Mouse (Mus musculus) c-Kit-positive CD71-positive TER-119-positive erythroid progenitor cells, embryonic 14.5 days (primary cell): Measurements from ENCODE around the gene Arfgap2.

ENCODE experiments used
- DNase-seq: peaks from one replicate; pipeline ENCODE4 v3.0.0-alpha.2; 2013; ENCODE audit warnings: low spot score

Arfgap2 gene

GRCm38 (mm10) chr2:91264711-91265681 lies at the start of gene Arfgap2:
TSS of gene Arfgap2 (plus strand) at chr2:91264974.
- DNase-seq: peak; percentile 96

GRCm38 (mm10) chr2:91217032-91217431 lies 47.7 kb upstream of the Arfgap2 start:
- DNase-seq: no peak

DNA sequence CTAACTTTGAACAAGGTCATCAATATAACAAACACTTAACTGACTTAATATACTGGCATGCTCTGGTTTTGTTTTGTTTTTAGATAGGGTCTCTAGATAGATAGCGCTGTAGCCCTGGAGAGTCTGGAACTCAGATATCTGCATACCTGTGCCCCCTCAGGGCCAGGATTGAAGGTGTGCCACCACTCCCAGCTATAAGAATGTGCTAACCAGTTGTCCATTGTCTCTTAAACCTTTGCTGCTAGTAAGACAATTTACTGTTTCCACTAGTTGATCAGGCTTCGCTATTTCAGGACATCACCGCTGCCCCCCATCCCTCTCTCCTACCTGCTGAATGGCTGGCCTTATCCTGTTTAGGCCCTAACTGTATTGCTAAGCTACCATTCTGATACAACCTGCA lies 44.3 kb upstream of the Arfgap2 start:
- no peak for DNase-seq

- no peak for DNase-seq
Measured at GRCm38 (mm10) chr2:91223614-91224013, 41.2 kb upstream of the Arfgap2 start.

DNA sequence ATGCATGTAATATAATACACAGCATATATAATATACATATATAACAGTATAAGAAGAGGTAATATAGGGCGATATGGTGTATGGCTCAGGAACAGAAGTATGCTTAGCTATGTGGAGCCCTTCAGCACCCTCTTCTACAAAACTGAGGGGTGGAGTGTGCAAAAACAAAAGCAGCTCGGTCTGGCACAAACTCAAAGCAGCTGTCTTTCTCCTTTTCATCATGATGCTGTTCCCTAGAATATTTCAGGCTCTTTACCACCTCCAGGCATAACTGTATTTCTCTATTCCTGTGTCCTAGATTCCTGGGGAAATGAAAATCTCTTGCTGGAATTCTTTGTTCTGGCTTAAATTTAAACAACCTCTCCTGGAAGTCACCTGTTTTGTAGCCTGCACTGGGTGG lies 35.0 kb upstream of the Arfgap2 start:
- DNase-seq: no peak

- peak; percentile 94 for DNase-seq
Measured at GRCm38 (mm10) chr2:91236601-91237510, 27.9 kb upstream of the Arfgap2 start, which contains the start of gene Ddb2. TSS of gene Ddb2 (minus strand) at chr2:91236982.

- peak; percentile 26 for DNase-seq
Measured at GRCm38 (mm10) chr2:91237511-91238080, 27.2 kb upstream of the Arfgap2 start.

- no peak for DNase-seq
Measured at GRCm38 (mm10) chr2:91242547-91242946, 22.2 kb upstream of the Arfgap2 start.

GRCm38 (mm10) chr2:91243416-91243815 lies 21.4 kb upstream of the Arfgap2 start:
- DNase-seq: no peak

DNA sequence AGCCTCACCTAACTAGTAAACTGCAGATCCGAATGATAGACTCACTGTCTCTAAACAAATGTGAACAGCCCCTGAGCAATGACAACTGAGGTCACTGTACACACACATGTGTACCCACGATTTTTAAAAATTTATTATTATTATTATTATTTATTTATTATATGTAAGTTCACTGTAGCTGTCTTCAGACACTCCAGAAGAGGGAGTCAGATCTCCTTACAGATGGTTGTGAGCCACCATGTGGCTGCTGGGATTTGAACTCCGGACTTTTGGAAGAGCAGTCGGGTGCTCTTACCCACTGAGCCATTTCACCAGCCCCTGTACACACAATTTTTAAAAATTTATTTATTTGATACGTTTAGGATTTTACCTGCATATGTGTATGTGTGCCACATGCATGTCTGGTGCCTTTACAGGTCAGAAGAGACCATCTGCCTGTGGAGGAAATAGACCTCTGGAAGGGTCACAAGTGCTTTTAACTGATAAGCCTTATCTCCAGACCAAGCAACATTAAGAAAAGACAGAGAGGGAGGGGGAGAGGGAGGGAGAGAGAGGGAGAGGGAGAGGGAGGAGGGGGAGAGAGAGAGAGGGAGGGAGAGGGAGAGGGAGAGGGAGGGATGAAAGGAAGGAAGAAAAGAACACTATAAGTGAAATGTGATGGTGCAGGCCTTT lies 20.1 kb upstream of the Arfgap2 start:
- peak; percentile 66 for DNase-seq

DNA sequence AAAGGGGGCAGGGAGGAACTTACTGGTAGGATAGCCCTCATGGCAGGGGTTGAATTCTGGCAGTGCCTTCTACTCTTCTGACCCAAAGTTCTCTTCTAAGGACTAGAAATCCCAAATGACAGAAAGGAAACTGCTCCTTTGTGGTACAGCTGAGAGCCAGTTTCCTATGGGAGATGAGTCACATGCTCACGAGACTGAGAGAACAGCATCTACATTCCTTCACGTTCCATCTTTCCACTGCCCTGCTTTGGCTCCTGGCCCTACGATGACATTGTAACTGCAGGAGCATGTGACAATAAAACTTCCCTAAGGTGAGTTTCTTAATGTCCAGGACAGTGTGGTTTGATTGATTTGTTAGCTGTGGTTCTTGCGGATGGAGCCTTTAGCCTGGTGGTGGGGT lies 16.4 kb upstream of the Arfgap2 start:
- DNase-seq: no peak

DNA sequence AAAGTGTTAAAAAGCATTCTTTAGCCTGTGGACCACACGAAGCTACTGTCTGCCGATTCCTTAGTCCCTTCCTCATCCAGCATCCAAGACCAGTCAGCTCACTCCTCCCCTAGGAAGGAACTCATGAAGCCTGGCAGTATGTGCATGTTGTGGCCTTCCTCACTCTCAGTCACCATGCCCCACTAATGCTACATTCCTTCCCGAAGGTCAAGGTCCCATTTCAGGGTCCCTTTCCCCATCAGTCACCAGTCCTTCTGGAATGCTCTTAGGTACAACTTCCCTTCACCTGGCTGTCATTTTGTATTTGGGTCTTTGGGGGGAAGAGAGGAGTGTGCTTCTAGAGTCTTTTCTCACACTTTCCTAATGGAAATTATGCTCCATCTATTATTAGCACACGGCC lies 12.8 kb upstream of the Arfgap2 start:
- DNase-seq: no peak

DNA sequence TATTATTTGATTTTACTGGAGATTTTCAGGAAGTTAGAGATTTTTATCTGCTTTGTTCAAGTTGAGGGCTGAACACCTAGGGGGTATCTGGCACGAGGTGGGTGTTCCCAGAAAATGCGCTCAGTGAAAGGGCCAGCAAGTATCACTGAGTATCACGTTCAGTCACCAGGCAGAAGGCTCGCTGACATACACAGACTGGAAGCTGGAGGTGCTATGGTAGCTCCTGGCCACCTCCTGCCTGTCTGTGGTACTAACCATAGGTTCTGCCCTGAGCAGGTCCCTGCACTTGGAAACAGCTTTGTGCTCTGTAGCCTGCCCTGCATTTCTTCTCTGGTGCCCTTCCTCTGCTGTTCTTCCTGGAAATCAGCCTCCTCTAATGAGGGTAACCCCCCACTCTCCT lies 12.3 kb upstream of the Arfgap2 start:
- no peak for DNase-seq

DNA sequence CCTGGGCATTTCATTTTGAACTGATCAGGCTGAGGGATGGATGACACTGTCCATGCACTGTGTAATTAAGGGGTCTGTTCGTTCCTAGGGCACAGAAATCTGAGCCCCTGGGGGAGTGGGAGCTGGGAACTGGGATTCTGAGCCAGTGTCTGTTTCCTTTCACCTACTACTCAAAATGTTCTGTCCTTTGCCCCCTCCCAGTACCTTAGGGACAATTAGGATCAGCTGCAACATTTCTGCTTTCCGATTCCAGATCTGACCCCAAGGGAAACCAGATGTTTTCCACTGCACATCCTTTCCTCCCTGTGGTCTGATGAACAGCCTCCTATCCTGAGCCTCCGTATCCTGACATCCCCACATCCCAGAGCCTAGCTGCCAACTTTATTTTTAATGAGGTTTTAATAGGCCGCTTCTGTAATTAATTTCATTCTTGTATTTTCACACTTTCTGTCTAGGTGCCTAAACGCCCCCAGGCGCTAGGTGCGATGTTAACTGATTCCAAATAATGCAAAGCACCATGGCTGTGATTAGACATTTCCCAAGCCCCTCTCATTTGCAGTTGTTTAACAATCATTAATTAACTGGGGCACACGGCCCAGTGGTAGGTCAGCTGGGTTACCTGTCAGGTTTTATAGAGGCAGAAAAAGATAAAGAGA lies 9.9 kb upstream of the Arfgap2 start:
- DNase-seq: no peak

DNA sequence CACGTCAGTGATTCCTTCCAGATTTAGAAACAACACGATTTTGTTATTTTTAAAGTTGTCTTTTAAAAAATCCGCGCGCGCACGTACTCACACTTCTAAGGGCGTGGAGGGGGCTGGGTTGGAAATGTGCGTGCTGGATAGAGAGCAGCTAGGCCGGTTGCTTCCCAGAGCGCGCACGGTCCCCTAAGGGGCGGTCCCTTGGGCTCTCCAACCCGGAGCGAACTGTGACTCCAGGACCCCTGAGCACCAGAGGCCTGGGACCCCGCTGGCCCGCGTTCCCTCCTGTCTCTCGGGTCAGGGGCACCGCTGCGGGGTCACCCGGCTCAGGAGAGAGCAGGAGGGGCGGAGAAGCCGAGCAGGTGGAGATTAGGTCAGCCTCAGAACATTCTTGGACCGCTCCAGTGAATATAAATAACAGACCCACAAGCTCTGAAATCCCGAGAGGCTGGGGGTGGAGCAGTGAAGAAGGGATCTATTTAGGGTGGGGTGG lies 9.1 kb upstream of the Arfgap2 start, which contains the start of gene Pacsin3:
Gene Pacsin3 (plus strand): TSS at position 294 of the 490 bp plus-strand sequence.
- no peak for DNase-seq

DNA sequence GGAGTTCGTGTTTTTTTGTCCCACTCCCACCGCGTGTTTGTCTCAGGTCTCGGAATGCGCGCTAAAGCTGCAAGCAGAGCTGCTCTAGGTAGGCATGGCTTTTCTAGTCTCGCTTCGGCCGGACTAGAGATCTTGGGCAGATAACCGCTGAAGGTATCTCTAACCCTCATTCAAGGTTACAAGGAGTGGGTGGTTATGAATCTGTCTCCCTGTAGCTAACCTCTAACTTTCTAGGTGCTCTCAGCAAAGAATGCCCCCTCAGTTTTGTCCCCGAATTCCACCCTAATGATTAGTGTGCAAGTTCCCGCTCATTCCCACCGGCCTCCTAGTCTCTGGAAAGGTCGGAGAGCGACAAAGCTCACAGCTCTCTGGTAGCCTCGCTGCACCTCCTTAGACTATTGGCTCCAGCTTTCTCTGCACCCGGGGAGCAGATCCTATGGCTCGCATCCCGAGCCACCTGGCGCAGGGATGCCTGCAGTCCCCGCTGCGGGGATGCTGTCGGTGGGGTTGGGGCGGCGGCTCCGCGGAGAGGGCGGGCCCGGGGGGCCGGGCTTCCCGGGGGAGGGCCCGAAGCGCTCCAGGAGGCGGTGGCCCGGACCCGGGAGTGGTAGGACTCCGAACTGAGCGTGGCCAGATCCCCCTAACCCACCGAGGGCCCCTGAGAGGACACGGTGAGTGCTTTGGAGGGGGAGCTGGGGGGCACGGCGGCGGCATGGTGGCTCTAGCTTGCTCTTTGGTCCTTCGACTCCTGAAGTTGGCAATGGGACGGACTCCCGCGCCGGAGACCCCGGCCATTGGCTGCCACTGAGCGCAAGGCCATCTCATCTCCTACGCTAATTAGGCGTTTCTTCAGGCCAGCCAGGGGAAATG lies 8.3 kb upstream of the Arfgap2 start:
- no peak for DNase-seq

- DNase-seq: no peak
Measured at GRCm38 (mm10) chr2:91257126-91257980, 7.4 kb upstream of the Arfgap2 start.

GRCm38 (mm10) chr2:91258054-91258453 lies 6.7 kb upstream of the Arfgap2 start:
- DNase-seq: no peak

- DNase-seq: no peak
Measured at GRCm38 (mm10) chr2:91258830-91259229, 5.9 kb upstream of the Arfgap2 start.
